Mouse (Mus musculus): Measurements from ENCODE around the gene Znhit3.

Gene Znhit3

DNA sequence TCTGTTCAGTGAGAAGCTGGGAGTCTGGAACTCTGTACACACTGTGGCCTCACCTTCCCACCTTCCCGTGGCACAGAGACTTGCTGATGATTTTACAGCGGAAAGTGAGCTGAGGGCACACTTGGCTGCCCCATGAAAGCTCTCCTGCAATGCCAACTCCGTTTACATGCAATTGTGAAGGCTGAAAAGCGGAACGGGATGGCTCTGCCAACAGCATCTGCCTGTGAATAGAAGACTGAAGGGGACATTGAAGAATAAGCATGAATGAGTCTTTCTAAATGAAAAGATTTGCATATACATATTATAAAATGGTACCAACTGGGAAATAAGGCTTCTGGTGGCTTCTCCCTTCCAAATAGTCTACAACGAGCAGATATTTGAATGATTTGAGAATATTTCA is 31.0 kb upstream of the Znhit3 start:
- no peaks in the 10 kb centered on the region for H3K27me3 ChIP-seq (ENCODE audit: control insufficient read depth, insufficient read depth, low read length, poor library complexity, severe bottlenecking)
- no peaks in the 10 kb centered on the region for H3K36me3 ChIP-seq (ENCODE audit: control insufficient read depth, insufficient read depth, low read length, poor library complexity, severe bottlenecking)
- DNase-seq (ENCODE audit: low read depth, low spot score): no peak

DNA sequence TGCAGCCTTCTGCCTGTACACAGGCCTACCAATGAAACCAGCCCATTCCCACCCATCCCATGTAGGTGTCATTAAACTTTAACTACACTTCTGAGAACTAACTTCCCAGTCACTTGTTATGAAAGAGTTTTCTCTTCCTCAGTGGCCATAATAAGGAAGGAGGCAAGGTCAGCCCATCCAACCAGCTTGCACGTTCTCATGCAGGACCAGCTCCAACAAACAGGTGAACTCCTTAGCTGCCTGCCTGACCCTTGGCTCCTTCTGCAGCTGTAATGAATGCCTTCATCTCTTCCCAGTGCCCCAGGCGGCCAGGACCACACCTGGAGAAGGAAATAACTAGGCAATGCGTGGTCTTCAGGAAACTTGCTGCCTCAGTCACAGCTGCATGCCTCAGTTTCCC is 29.7 kb upstream of the Znhit3 start:
- DNase-seq (ENCODE audit: low read depth, low spot score): no peak
- Histone ChIP-seq H3K36me3 (ENCODE audit: control insufficient read depth, insufficient read depth, low read length, poor library complexity, severe bottlenecking) (no peaks in the 10 kb centered on the region), H3K27me3 (ENCODE audit: control insufficient read depth, insufficient read depth, low read length, poor library complexity, severe bottlenecking) (no peaks in the 10 kb centered on the region)

DNA sequence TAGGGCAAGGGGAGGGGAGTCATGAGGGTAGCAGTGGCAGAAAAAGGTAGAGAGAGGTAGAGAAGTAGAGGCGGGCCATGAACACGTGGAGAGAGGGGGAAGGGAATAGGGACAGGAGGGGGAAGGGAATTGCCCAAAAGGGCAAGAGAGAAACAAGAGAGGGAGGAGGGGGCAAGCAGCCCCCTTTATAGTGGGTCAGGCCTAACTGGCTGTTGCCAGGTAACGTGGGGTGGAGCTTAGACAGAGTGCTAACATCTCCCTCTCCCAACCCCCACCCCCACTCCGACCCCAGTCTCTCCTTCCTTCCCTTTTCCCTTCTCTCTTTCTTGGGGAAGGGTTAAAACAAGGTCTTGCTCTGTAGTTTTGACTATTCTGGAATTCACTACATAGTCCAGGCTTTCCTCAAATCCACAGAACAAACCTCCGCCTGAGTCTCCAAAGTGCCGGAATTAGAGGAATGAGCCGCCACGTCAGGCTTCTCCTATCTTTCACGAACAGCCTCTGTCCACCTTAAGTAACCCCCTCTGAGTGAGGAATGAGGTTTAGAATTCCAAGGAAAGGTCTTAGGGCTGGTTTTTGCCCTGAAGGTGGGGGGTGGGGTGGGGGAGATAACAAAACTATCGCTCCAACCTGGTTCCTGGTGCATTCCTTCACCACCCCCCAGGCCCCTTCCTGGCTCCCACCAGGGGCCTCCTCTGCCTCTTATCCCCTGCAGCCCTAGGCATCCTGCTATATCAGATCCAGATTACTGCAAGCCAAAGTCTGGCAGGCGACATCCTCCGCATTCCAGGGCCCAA is 28.7 kb upstream of the Znhit3 start:
- no peak for DNase-seq (ENCODE audit: low read depth, low spot score)
- no peaks in the 10 kb centered on the region for H3K27me3 ChIP-seq (ENCODE audit: control insufficient read depth, insufficient read depth, low read length, poor library complexity, severe bottlenecking)
- no peaks in the 10 kb centered on the region for H3K36me3 ChIP-seq (ENCODE audit: control insufficient read depth, insufficient read depth, low read length, poor library complexity, severe bottlenecking)

DNA sequence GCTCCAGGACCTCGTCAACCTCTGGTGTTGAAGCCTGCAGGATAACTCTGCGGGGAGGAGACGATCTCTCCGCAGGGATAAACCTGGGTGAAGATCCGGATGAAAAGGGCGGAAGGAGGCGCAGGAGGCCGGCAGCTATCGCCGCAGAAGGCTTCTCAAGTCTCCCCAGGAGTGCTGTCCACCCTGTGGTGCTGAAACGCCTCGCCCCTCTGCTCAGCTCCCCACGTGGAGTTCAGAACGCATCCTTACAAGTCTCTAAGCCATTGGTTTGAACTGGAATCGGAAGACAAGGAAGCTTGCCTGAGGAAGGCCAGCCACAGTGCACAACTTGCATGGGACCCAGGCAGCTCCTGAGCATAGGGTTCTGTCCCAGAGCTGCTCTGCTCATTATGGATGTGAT is 27.8 kb upstream of the Znhit3 start:
- H3K27me3 ChIP-seq (ENCODE audit: control insufficient read depth, insufficient read depth, low read length, poor library complexity, severe bottlenecking): no peaks in the 10 kb centered on the region
- no peaks in the 10 kb centered on the region for H3K36me3 ChIP-seq (ENCODE audit: control insufficient read depth, insufficient read depth, low read length, poor library complexity, severe bottlenecking)
- DNase-seq (ENCODE audit: low read depth, low spot score): peak; percentile 26

DNA sequence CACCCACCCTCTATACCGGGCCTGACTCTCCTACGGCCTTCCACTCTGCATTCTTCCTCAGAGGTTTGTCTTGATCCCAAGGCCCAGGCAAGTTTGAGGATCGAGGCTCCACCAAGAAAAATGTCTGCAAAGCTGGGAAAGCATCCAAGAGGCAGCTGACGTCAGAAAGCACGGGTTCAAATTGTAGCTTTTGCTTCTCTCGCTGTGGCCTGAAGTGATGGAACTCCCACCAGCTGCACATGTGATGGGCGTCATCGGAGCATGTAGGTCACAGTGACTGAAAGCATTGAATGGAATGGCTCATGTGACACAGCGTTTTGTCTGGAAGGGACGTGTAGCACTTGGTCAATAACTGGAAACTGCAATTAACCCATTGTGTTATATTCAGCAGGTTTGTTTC is 24.0 kb upstream of the Znhit3 start:
- Histone ChIP-seq H3K36me3 (ENCODE audit: control insufficient read depth, insufficient read depth, low read length, poor library complexity, severe bottlenecking) (no peaks in the 10 kb centered on the region), H3K27me3 (ENCODE audit: control insufficient read depth, insufficient read depth, low read length, poor library complexity, severe bottlenecking) (no peaks in the 10 kb centered on the region; the same call in 1 of the 2 replicates)
- DNase-seq (ENCODE audit: low read depth, low spot score): no peak

DNA sequence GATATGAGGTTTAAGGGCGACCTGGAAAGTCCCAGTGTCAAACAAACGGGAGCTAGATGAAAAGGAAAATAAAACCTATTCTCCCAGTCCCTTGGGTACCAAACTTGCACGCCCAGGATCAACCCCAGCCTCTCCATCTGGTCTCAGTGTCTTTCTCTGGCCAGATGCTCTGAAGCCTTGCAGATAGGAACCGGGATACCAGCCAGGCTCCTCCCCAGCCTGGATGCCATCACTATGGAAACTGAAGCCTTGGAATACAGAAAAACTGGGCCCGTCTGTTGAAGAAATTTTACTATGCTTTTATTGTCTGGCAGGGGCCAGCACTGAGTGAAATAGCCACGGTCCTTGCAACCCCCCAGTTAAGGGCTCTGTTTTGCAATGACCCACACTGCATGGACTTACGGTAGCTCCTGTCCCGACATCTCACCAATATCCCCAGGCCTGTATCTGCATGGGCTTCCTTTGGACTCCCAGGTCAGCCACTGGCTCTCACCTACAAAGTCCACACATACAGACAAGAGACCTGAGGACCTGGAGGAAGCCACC is 23.4 kb upstream of the Znhit3 start:
- no peak for DNase-seq (ENCODE audit: low read depth, low spot score)
- Histone ChIP-seq H3K36me3 (ENCODE audit: control insufficient read depth, insufficient read depth, low read length, poor library complexity, severe bottlenecking) (no peaks in the 10 kb centered on the region), H3K27me3 (ENCODE audit: control insufficient read depth, insufficient read depth, low read length, poor library complexity, severe bottlenecking) (no peaks in the 10 kb centered on the region; the same call in 1 of the 2 replicates)

DNA sequence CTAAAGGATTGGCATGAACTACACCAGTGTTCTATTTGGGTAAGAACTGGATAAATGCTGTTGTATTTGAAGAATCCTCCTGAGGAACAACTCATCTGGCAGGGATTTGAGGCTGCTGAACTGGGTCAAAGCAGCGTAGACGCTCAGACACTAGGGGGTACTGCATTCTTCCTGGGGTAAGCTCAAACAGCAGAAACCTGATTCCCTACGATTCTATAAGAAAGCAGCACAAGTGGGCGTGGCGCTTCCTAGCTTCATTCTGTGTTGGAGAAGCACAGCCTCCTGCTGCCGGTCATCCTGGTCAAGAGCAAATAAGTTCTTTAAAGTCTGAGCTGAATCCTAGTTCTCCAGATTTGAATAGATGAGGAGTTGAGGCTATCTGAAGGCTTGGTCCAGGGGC is 16.1 kb upstream of the Znhit3 start:
- no peaks in the 10 kb centered on the region for H3K27me3 ChIP-seq (ENCODE audit: control insufficient read depth, insufficient read depth, low read length, poor library complexity, severe bottlenecking)

DNA sequence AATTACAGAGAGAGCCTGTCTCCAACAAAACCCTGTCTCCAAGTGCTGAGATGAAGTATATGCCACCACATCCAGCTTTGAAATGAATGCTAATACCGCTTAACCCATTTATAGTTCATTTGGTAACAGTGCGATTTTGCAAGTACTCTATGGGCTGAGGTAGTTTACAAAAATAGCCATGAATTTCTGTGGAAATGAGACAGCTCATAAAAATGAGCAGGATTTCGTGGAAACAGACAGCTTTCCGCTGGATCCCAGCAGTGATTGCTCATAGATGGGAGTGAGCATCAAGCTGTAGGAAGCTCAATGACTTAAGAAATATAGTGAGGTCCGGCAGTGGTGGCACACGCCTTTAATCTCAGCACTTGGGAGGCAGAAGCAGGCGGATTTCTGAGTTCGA is 4.8 kb upstream of the Znhit3 start:
- Histone ChIP-seq H3K36me3 (ENCODE audit: control insufficient read depth, insufficient read depth, low read length, poor library complexity, severe bottlenecking) (no peaks in the 10 kb centered on the region), H3K27me3 (ENCODE audit: control insufficient read depth, insufficient read depth, low read length, poor library complexity, severe bottlenecking) (no peaks in the 10 kb centered on the region)
- DNase-seq (ENCODE audit: low read depth, low spot score): no peak

More for the DNA sequence above, 16.1 kb upstream of the Znhit3 start:
- H3K36me3 ChIP-seq (ENCODE audit: control insufficient read depth, insufficient read depth, low read length, poor library complexity, severe bottlenecking): no peaks in the 10 kb centered on the region
- no peak for DNase-seq (ENCODE audit: low read depth, low spot score)

DNA sequence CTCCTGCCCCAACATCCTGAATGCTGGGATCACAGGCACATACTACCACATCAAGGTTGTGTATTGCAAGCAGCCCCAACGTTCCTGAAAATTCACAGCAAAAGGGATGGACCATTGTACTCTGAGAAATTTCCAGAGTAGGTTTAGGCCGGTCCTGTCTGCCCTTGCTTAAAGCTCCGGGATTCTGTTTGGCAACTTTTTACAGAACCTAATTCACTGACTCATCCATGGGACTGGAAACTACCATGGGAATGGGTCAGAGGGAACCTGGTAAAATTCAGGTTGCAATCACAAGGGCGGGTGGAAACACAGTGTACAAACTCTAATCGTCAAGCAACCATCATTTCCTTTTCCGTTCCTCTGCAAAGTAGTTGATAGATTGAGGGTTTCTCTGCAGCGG is 3.8 kb upstream of the Znhit3 start:
- DNase-seq (ENCODE audit: low read depth, low spot score): no peak
- H3K27me3 ChIP-seq (ENCODE audit: control insufficient read depth, insufficient read depth, low read length, poor library complexity, severe bottlenecking): no peaks in the 10 kb centered on the region
- no peaks in the 10 kb centered on the region for H3K36me3 ChIP-seq (ENCODE audit: control insufficient read depth, insufficient read depth, low read length, poor library complexity, severe bottlenecking)

DNA sequence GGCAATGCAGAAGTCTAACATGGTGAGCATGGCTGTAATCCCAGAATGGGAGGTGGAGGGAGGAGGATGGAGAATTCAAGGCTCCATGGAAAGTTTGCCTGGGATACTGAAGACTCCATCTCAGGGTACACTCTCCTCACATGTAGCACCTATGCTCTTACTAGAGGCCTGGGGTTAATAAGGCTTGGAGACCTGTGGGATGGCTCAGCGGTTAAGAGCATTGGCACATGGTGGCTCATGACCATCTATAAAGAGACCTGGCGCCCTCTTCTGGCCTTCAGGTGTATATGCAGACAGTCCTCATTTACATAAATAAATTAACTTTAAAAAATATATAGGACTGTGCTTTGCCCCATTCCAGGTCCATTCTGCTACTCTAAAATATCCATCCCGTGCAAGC is 3.1 kb upstream of the Znhit3 start:
- Histone ChIP-seq H3K27me3 (ENCODE audit: control insufficient read depth, insufficient read depth, low read length, poor library complexity, severe bottlenecking) (no peaks in the 10 kb centered on the region), H3K36me3 (ENCODE audit: control insufficient read depth, insufficient read depth, low read length, poor library complexity, severe bottlenecking) (no peaks in the 10 kb centered on the region)
- peak; percentile 80 for DNase-seq (ENCODE audit: low read depth, low spot score)

DNA sequence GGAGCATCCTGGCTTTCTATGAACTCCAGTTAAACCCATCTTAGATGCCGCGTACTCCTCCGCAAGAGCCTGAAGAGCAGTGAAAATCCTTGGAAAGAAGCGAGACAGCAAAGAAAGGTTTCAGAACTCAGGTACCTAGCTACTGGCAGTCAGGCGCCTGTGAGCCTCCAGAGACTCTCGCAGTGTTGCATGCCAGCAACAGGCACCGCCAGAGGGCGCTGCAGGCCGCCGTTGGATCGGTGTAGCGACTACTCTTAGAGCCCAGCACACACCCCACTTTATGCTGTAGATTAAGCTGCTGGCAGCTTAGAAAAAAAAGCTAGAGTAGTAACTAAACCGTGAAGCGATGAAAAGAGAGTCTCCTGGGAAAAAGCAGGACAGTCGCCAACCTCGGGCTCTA is 2.3 kb upstream of the Znhit3 start:
- no peaks in the 10 kb centered on the region for H3K36me3 ChIP-seq (ENCODE audit: control insufficient read depth, insufficient read depth, low read length, poor library complexity, severe bottlenecking)
- peak; percentile 88 for DNase-seq (ENCODE audit: low read depth, low spot score)
- H3K27me3 ChIP-seq (ENCODE audit: control insufficient read depth, insufficient read depth, low read length, poor library complexity, severe bottlenecking): no peaks in the 10 kb centered on the region

DNA sequence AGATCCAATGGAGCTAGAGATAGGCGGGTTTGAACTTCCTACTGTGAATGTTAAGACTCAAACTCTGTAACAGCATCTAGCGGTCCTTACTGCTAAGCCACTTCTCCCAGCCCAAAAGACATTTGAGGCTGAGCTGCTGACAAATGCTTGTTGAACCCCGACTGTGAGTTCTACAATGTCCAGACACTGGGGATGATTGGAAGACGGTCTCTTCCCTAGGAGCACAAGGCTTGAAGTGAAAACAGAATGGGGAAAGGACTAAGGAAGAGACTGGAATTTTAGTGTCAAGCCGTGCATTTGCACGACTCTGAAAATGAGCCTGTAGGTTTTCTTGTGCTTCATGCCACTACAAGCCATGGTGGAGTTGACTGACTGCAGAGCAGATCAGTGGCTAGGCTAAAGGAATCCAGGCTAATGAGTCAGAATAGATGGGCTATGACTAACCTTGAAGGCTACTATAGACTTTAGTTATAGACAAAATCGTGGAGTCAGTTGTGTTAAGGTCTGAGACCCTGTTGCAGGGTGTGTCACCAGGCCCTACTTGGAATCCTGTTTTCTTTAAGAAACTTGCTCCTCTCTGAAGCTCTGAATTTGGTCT is 636 bp upstream of the Znhit3 start:
- Histone ChIP-seq H3K27me3 (ENCODE audit: control insufficient read depth, insufficient read depth, low read length, poor library complexity, severe bottlenecking) (no peaks in the 10 kb centered on the region), H3K36me3 (ENCODE audit: control insufficient read depth, insufficient read depth, low read length, poor library complexity, severe bottlenecking) (no peaks in the 10 kb centered on the region)
- no peak for DNase-seq (ENCODE audit: low read depth, low spot score)

DNA sequence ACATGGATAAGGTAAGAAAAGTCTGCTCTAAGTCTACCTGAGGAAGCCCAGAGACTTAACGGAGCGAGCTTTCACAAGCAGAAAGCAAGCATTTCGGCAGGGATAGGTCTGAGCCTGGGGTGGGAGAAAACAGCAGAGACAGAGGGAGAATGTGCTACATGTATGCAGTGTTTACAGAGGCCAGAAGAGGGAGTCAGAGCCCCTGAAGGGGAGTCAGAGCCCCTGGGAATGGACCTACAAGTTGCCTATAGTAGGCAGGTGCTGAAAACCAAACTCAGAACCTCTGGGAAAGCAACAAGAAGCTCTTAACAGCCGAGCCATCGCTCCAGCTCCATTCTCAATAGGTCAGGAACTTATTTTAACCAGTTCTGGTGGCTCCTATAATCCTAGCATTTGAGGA is 1.5 kb downstream of the Znhit3 start:
- peak; percentile 22 for DNase-seq (ENCODE audit: low read depth, low spot score)
- no peaks in the 10 kb centered on the region for H3K27me3 ChIP-seq (ENCODE audit: control insufficient read depth, insufficient read depth, low read length, poor library complexity, severe bottlenecking)

DNA sequence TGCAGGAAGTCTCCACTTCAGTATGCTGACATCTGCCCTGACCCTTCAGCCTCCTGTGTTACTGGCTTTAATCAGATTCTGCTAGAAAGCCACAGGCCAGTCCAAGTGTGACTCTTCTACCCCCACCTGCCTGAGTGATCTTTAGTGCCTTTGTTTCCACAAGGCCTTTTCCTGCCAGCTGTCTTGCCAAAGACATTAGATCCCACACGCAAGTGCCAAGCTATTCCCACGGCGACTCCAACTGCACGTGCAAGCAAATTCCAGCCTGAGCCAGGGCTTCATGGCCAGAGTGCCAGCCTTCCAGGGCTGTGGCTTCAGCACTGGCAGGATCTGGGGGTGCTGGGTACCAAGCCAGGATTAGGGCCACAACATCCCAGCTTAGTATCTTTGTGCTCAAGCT is 5.8 kb downstream of the Znhit3 start:
- no peak for DNase-seq (ENCODE audit: low read depth, low spot score)
- Histone ChIP-seq H3K36me3 (ENCODE audit: control insufficient read depth, insufficient read depth, low read length, poor library complexity, severe bottlenecking) (peaks cover 6% of the 10 kb centered on the region; the same call in 1 of the 2 replicates), H3K27me3 (ENCODE audit: control insufficient read depth, insufficient read depth, low read length, poor library complexity, severe bottlenecking) (no peaks in the 10 kb centered on the region)

More for the DNA sequence above, 1.5 kb downstream of the Znhit3 start:
- peaks cover 4% of the 10 kb centered on the region; the same call in 1 of the 2 replicates for H3K36me3 ChIP-seq (ENCODE audit: control insufficient read depth, insufficient read depth, low read length, poor library complexity, severe bottlenecking)

DNA sequence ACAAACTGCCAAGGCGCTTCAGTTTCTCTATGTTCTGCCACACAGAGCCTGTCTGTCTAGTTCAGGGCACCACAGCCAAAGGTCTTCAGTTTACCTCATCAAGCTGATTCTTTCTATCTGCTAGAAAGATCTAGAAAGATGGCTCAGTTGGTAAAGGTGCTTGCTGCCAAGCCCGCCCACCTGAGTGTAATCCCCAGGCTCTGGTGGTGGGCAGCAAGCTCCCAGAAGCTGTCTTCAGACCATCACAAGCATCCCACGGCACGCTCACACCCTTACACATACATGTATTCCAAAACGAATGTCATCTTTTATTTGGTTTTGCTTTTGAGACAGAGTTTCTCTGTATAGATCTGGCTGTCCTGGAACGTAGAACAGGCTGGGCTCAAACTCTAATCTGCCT is 7.7 kb downstream of the Znhit3 start:
- no peak for DNase-seq (ENCODE audit: low read depth, low spot score)
- Histone ChIP-seq H3K27me3 (ENCODE audit: control insufficient read depth, insufficient read depth, low read length, poor library complexity, severe bottlenecking) (no peaks in the 10 kb centered on the region), H3K36me3 (ENCODE audit: control insufficient read depth, insufficient read depth, low read length, poor library complexity, severe bottlenecking) (peaks cover 6% of the 10 kb centered on the region; the same call in 1 of the 2 replicates)
